Mouse (Mus musculus) cerebellum, adult 2 months (tissue): ENCODE measurements at regions not wholly inside any gene's neighbourhood (a gene's known extent, or its start where the extent isn't known, plus 50 kb on each side); places are given as distances from the start of the nearest gene placed in this dataset.
"Not testable (repeated sequence)": the region's sequence is repeated elsewhere in the genome, so short reads cannot be mapped to it uniquely, and the experiment has no call there.

Source experiments
- DNase-seq, 2 experiments: peaks; one replicate each; pipeline ENCODE4 v3.0.0; 2021
- H3K27ac ChIP-seq: fragments of 200-500 bp; 2 replicates; pipeline ENCODE4 v1.5.1; 2012; ENCODE audit warnings: low read length, control low read depth, inconsistent platforms; ENCODE audit not compliant: insufficient read depth
- H3K27me3 ChIP-seq: fragments of 200-500 bp; 2 replicates; pipeline ENCODE4 v1.6.1; 2012; ENCODE audit warnings: inconsistent platforms, mild to moderate bottlenecking, low read length, moderate library complexity; ENCODE audit not compliant: control insufficient read depth, insufficient read depth
- H3K4me1 ChIP-seq: fragments of 200-500 bp; 2 replicates; pipeline ENCODE4 v1.6.1; 2011; ENCODE audit warnings: low read length; ENCODE audit not compliant: control insufficient read depth, insufficient read depth
- H3K4me3 ChIP-seq: fragments of 200-500 bp; replicated peaks from 2 replicates; pipeline ENCODE3; 2011; ENCODE audit warnings: mild to moderate bottlenecking, low read depth, low read length, control low read depth; ENCODE audit not compliant: insufficient read depth
- CTCF ChIP-seq: fragments of 200-500 bp; IDR thresholded peaks from 2 replicates; pipeline ENCODE4 v1.5.1; 2011; ENCODE audit warnings: low read depth, mild to moderate bottlenecking, control low read depth, low read length, moderate library complexity, borderline replicate concordance; ENCODE audit not compliant: insufficient read depth
- POLR2A ChIP-seq: fragments of 200-500 bp; IDR thresholded peaks from 2 replicates; pipeline ENCODE4 v1.6.1; 2011; ENCODE audit warnings: low read length, control low read depth, borderline replicate concordance; ENCODE audit not compliant: insufficient read depth
- WGBS: fragments of 180-500 bp; shearing (Covaris S2); methylation state at CpG from one replicate; pipeline ENCODE4 v1.1.7; 2018; 5-methylcytosine and 5-hydroxymethylcytosine counted together

DNA sequence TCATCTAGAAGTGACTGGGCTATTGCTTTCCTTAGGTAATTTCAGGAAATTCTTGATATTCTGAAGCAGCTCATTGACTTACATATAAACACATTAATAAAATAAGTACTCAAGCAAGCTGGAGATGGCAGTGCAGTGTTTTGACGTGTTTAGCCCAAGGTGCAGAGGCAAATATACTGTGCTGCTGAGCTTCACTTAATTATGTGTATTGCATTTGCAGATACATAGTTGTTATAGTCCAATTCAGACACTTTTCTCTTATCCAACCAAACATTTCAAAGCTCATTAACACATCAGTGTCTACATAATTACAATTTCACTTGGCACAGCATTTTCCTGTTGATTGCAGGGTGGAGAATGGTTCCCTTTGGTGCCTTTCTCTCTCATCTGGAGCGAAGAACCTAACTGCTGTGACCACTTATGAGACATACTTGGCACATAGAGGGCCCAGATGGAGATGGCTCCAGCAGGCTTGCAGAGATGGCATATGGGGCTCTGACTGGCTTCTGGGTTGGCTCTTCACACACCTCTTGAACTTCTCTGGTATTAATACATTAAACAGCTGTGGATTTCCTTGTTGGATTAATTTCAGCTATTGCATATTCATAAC is 803.9 kb upstream of the Gm10800 start:
- no peak overlapping the region for H3K27ac ChIP-seq
- no peaks in the 10 kb centered on the region for H3K27me3 ChIP-seq
- peak in 1 of 2 experiments; percentile 1 for DNase-seq
- 27% methylated on average over 2 of the region's 2 CpGs for WGBS
- no peaks in the 10 kb centered on the region for H3K4me1 ChIP-seq
- H3K4me3 ChIP-seq, result no peak overlapping the region
- TF ChIP-seq CTCF (no peak), POLR2A (no peak)

DNA sequence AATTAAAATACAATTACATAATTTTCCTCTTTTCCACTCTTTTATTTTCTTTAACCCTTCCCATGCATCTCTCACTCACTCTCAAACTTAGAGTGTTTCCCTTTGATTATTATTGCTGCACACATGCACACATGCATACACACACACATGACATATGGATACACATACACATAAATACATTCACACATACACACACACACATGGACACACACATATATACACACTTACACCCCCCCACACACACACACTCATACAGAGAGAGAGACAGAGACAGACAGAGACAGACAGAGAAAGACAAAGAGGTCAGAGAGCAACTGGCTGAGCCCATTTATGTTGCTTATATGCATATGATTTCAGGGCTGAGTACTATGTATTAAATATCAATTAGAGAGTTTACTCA is 764.2 kb upstream of the Gm10800 start:
- Histone ChIP-seq H3K4me3 (no peak overlapping the region), H3K27ac (no peak overlapping the region), H3K27me3 (no peaks in the 10 kb centered on the region), H3K4me1 (no peaks in the 10 kb centered on the region)
- TF ChIP-seq CTCF, result no peak
- no peak for DNase-seq

DNA sequence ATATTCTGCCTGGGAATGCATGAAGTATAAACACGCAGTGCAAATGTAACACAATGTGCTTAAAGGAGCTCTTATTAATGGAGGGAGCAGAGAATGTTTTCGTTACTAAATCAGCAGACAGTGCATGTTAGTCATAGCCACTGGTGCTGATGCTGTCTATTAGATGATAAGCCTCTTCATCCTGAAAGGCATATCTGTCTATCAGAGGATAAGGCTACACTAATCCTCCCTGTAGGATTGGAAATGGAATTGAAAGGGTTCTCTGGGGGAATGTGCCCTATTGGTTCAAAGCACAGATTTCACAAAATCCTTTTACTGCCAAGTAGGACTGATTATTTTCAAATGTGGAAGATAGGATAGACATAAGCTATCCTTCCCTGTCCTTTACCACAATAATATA is 763.4 kb upstream of the Gm10800 start:
- TF ChIP-seq CTCF (no peak), POLR2A (no peak)
- Histone ChIP-seq H3K27me3 (no peaks in the 10 kb centered on the region), H3K4me3 (no peak overlapping the region), H3K4me1 (no peaks in the 10 kb centered on the region), H3K27ac (no peak overlapping the region)
- no peak for DNase-seq
- 85% methylated on average over 2 of the region's 2 CpGs for WGBS

DNA sequence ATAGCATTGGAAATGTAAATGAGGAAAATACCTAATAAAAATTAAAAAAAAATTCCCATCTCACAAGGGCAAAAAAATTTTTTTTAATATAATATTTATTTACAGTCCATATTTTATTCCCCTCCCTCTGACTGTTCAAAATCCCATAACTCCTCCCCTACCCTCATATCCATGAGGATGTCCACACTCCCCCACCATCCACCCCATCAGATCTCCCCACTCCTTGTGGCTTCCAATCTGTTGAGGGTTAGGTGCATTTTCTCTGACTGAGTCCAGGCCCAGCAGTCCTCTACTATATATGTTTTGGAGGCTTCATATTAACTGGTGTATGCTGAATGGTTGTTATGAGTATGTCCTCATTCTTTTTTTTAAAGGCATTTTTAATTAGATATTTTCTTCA is 754.5 kb upstream of the Gm10800 start:
- DNase-seq, result no peak
- H3K27me3 ChIP-seq, result no peaks in the 10 kb centered on the region
- TF ChIP-seq POLR2A (no peak), CTCF (no peak)
- H3K4me3 ChIP-seq, result no peak overlapping the region
- H3K27ac ChIP-seq, result no peak overlapping the region
- no peaks in the 10 kb centered on the region for H3K4me1 ChIP-seq

DNA sequence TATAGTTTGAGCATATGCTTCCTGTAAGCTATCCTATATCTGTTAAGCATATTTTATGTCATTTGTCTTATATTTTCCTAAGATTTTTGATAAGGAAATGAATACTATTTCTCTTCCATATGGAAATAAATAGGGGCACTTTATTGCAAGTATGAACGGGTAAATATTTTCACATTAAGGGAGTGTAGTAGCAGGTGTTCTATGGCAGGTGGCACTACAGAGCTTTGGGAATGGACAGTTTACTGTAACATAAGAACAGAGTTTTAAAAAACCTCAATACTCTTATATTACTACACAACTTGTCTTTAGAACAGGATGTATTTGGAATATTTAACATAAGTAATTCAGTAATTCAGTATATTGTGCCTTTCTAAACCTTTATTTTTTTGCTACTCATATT is 742.4 kb upstream of the Gm10800 start:
- Histone ChIP-seq H3K27ac (no peak overlapping the region), H3K4me3 (no peak overlapping the region), H3K4me1 (no peaks in the 10 kb centered on the region), H3K27me3 (no peaks in the 10 kb centered on the region)
- DNase-seq, result no peak
- 34% methylated on average over 1 of the region's 1 CpGs for WGBS
- TF ChIP-seq POLR2A (no peak), CTCF (0 out of 2 replicates have a peak, but pooled peaks have one; percentile 5)

DNA sequence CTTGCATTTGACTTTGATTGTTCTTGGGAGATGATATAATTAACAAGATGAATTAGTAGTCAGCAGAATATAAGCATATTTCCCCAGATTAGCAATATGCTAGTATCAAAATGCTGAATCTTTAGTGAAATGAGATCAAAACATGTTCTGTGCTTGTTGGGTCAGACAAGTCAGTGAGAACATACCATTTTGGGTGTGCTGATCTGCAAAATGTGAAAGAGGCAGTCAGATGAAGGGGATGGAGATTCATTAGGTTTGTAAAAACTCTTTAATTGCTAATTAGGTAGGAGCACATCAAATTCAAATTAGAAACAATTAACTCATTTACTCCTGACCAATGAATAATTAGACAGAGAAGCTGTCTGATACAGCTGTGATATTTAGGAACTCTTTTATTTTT is 712.6 kb upstream of the Gm10800 start:
- Histone ChIP-seq H3K27ac (no peak overlapping the region), H3K4me1 (no peaks in the 10 kb centered on the region), H3K4me3 (no peak overlapping the region), H3K27me3 (no peaks in the 10 kb centered on the region)
- no peak for TF ChIP-seq CTCF
- no peak for TF ChIP-seq POLR2A
- DNase-seq, result no peak

DNA sequence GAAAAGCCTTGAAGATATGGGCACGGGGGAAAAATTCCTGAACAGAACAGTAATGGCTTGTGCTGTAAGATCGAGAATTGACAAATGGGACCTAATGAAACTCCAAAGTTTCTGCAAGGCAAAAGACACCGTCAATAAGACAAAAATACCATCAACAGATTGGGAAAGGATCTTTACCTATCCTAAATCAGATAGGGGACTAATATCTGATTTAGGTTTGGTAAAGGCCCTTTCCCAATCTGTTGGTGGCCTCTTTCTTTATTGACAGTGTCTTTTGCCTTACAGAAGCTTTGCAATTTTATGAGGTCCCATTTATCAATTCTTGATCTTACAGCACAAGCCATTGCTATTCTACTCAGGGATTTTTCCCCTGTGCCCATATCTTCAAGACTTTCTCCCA is 696.5 kb upstream of the Gm10800 start:
- H3K4me3 ChIP-seq, H3K4me1 ChIP-seq, H3K27me3 ChIP-seq, H3K27ac ChIP-seq, DNase-seq: not testable (repeated sequence)
- WGBS, result 74% methylated on average over 3 of the region's 3 CpGs

DNA sequence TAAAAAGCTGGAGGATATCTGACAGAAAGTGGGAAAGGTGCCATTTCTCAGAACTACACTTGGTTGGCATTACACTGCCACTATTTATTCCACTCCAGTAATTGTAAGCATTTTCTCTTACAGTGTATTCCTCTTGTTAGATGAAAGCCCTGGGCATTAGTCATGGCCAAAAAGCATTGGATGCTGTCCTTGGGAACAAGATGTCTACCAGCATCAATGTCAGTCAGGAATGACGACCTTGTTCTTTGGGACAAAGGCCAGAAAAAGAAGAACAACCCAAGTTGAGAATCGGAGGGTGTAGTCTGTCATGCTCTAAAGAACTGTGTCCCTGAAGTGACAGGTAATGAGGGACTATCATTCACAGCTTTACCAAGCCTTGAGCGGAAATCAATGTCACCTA is 662.1 kb upstream of the Gm10800 start:
- no peak overlapping the region for H3K4me3 ChIP-seq
- H3K27me3 ChIP-seq, result no peaks in the 10 kb centered on the region
- 36% methylated on average over 3 of the region's 3 CpGs for WGBS
- no peaks in the 10 kb centered on the region for H3K4me1 ChIP-seq
- DNase-seq, result peak in 1 of 2 experiments; percentile 1
- H3K27ac ChIP-seq, result no peak overlapping the region
- no peak for TF ChIP-seq POLR2A
- no peak for TF ChIP-seq CTCF
